Mouse (Mus musculus) testis, adult 2 months (tissue): ENCODE data around the gene Gm7029. TPM values are rescaled to one million over a fixed set of nuclear protein-coding genes. Genes with fewer than 3 reads are reported as not detected.
"Not testable (repeated sequence)": the region's sequence is repeated elsewhere in the genome, so short reads cannot be mapped to it uniquely, and the experiment has no call there.

Source experiments
- H3K27ac ChIP-seq: fragments of 200-500 bp; 2 replicates; pipeline ENCODE4 v1.5.1; 2012; ENCODE audit warnings: low read depth, low read length; ENCODE audit not compliant: control insufficient read depth, insufficient read depth
- H3K27me3 ChIP-seq: fragments of 200-500 bp; 2 replicates; pipeline ENCODE4 v1.6.1; 2012; ENCODE audit warnings: mild to moderate bottlenecking, low read length, moderate library complexity; ENCODE audit not compliant: control insufficient read depth, insufficient read depth
- H3K36me3 ChIP-seq: fragments of 200-500 bp; 2 replicates; pipeline ENCODE4 v1.6.1; 2012; ENCODE audit warnings: mild to moderate bottlenecking, low read length; ENCODE audit not compliant: control insufficient read depth, insufficient read depth
- H3K4me1 ChIP-seq: fragments of 200-500 bp; 2 replicates; pipeline ENCODE4 v1.6.1; 2012; ENCODE audit warnings: low read length; ENCODE audit not compliant: control insufficient read depth, insufficient read depth
- H3K4me3 ChIP-seq: fragments of 200-500 bp; 2 replicates; pipeline ENCODE4 v1.5.1; 2012; ENCODE audit warnings: low read depth, mild to moderate bottlenecking, low read length, moderate library complexity, mixed read lengths; ENCODE audit not compliant: control insufficient read depth
- CTCF ChIP-seq: fragments of 200-500 bp; IDR thresholded peaks from 2 replicates; pipeline ENCODE4 v1.5.1; 2012; ENCODE audit warnings: low read depth, mild to moderate bottlenecking, inconsistent platforms, low read length, moderate library complexity; ENCODE audit not compliant: control insufficient read depth, insufficient read depth, insufficient replicate concordance
- POLR2A ChIP-seq: fragments of 200-500 bp; IDR thresholded peaks from 2 replicates; pipeline ENCODE4 v1.6.1; 2012; ENCODE audit warnings: low read depth, mild to moderate bottlenecking, inconsistent platforms, low read length, moderate library complexity; ENCODE audit not compliant: control insufficient read depth
- polyA plus RNA-seq: library from polyadenylated mRNA; depleted of rRNA; stranded (reverse); fragments of >200 nt; gene quantifications from 2 replicates; pipeline ENCODE4 v1.2.3, GENCODE M21; 2012

The Gm7029 gene
- polyA plus RNA-seq, 1 experiment, result not detected

DNA sequence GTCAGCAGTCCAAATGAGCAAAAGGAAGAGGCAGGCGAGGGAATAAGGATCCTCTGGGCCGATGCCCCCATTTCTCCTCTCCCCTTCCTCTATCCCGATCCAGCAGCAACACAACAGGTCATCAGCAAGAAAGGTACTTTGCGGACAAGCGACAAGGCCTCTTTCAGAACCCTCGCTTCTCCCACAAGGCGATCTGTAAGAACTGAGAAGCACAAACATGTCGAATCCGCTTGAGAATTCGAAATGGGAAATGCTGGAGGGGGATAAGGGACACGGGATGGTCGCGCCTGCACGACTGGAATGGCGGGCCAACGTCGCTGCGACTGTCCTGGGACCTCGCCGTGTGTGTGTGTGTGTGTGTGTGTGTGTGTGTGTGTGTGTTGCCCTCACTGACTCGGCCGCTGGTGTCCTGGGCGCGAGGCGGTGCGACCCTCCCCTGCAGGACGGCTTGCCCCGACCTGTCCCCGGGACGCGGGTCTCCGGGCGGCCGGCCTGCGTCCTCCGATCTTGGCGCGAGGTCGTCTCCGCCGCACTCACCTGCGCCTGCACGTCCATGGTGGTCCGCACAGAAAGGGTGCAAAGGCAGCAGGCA is 16.4 kb downstream of the Gm7029 start:
- H3K27me3 ChIP-seq, H3K4me1 ChIP-seq, H3K36me3 ChIP-seq: not testable (repeated sequence)
- Histone ChIP-seq H3K27ac (peak overlapping the region; percentile 46), H3K4me3 (peak overlapping the region; percentile 87)

DNA sequence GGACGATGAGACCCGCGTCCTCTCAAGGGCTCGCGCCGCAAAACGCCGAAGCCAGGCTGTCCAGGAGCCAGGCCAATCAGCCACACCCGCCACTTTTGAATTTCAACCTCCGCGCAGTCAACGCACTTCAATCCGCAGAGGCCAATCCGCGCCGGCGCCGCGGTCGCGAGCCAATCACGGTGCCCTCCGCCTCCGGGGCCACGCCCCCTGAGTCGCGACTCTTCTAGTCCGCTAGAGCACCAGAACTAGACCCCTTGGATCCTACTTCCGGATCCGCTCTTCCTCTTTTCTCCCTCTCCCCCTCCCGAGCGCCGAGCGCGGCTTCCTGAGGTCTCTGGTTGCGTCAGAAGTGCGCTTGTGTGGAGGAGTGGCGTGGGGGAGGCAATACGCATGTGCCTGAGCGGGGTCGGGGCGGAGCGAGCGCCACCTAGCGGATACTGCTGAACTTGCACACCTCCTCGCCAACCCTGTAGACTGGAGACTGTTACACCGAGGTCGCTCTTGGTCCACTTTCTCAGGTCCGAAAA is 17.0 kb downstream of the Gm7029 start, which contains the start of gene Kifc1:
Gene Kifc1, minus strand, starts transcription at position 129 of the 527 bp plus-strand sequence.
- peak within 1 kb of the TSS; percentile 87 for H3K4me3 ChIP-seq
- TF ChIP-seq CTCF (peak; percentile 100), POLR2A (peak; percentile 9; the same call in 1 of the 2 replicates)
- peaks cover 3% of the 10 kb centered on the region for H3K4me1 ChIP-seq

DNA sequence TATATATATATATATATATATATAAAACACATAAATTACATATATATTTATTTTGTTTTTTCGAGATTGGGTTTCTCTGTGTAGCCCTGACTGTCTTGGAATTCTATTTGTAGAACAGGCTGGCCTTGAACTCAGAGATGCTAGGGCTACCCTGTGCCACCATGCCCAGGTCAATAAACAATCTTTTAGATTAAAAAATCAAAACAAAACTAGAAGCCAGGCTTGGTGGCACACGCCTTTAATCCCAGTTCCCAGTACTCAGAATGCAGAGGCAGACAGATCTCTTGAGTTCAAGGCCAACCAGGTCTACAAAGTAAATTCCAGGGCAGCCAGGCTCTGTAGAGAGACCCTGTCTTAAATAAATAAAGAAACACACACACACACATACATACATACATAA is 17.7 kb downstream of the Gm7029 start:
- Histone ChIP-seq H3K4me3 (no peak overlapping the region), H3K27ac (no peak overlapping the region), H3K4me1 (peaks cover 3% of the 10 kb centered on the region), H3K27me3 (no peaks in the 10 kb centered on the region), H3K36me3 (no peaks in the 10 kb centered on the region)
- TF ChIP-seq CTCF (no peak), POLR2A (no peak)

More for the DNA sequence above, 17.0 kb downstream of the Gm7029 start, which contains the start of gene Kifc1:
- H3K27ac ChIP-seq, result peak within 1 kb of the TSS; percentile 46
- H3K36me3 ChIP-seq, result no peaks in the 10 kb centered on the region
- H3K27me3 ChIP-seq, result no peaks in the 10 kb centered on the region

DNA sequence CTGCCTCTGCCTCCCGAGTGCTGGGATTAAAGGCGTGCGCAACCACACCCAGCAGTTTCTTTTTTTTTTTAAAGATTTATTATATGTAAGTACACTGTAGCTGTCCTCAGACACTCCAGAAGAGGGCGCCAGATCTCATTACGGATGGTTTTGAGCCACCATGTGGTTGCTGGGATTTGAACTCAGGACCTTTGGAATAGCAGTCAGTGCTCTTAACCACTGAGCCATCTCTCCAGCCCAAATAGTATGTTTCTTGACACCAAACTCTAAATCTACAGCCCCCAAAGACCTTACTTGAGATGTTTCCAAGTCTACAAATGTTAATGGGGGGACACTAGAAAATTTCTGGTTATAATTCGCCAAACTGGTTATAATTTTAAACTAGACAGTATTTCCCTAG is 18.3 kb downstream of the Gm7029 start:
- not testable (repeated sequence) for H3K27me3 ChIP-seq, H3K27ac ChIP-seq, H3K4me1 ChIP-seq, H3K36me3 ChIP-seq, H3K4me3 ChIP-seq

DNA sequence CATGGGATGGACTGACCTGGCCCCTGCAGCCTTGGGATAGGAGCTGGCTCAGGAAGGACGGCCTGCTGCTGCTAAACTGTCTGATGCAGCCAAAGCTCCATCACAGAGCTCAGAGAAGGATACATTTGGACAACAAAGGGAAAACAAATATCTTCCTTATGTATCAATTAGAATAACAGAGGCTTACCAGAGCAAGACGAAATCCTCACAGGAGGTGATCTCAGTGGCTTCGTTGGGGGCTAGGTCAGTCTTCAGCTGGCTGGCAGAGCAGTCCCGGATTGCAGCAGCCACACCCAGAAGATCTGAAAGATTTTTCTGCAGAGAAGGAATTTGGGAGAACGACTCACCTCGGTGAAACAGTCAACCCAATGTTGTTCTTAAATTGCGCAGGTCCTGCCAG is 18.8 kb downstream of the Gm7029 start:
- no peak for TF ChIP-seq POLR2A
- TF ChIP-seq CTCF, result no peak

DNA sequence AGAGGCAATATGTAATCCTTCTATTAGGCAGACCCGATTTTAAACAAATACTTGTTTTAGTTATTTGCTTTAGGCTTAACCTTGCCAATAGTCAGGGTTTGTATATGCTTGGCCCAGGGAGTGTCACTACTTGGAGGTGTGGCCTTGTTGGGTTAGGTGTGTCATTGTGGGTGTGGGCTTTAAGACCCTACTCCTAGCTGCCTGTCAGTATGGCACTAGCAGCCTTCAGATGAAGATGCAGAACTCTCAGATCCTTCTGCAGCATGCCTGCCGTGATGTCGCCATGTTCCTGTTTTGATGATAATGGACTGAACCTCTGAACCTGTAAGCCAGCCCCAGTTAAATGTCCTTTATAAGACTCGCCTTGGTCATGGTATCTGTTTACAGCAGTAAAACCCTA is 19.4 kb downstream of the Gm7029 start:
- not testable (repeated sequence) for H3K4me3 ChIP-seq, H3K4me1 ChIP-seq, H3K27me3 ChIP-seq, H3K36me3 ChIP-seq, H3K27ac ChIP-seq

More for the DNA sequence above, 18.8 kb downstream of the Gm7029 start:
- Histone ChIP-seq H3K27ac (no peak overlapping the region), H3K27me3 (no peaks in the 10 kb centered on the region), H3K36me3 (no peaks in the 10 kb centered on the region), H3K4me1 (peaks cover 3% of the 10 kb centered on the region), H3K4me3 (no peak overlapping the region)

DNA sequence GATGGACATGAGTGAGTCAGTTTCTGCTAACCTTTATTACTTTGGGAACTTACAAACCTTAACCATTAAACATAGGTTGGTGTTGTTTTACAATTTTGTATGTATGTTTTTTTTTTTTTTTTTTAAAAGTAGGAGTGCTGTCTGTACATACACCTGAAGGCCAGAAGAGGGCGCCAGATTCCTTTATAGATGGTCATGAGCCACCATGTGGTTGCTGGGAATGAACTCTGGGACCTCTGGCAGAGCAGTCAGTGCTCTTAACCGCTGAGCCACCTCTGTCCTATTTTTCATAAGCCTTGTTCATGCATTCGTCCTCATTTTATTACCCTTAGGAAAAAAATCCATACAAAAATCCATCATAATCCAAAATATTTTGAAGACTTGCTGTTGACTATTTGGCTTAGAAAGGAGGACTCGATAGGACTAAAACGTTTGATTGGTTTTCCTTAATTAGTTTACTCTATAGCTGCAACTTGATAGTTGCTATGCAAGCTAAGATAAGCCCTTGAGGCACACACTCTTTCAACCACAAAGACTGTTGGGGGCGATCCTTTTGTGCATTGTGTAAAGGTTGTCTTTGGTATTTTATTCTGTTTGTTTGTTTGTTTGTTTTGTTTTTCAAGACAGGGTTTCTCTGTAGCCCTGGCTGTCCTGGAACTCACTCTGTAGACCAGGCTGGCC is 23.6 kb downstream of the Gm7029 start:
- Histone ChIP-seq H3K4me1 (peaks cover 14% of the 10 kb centered on the region), H3K4me3 (no peak overlapping the region), H3K27ac (no peak overlapping the region), H3K27me3 (no peaks in the 10 kb centered on the region), H3K36me3 (no peaks in the 10 kb centered on the region)
- no peak for TF ChIP-seq POLR2A
- TF ChIP-seq CTCF, result peak; percentile 25; the same call in 1 of the 2 replicates

DNA sequence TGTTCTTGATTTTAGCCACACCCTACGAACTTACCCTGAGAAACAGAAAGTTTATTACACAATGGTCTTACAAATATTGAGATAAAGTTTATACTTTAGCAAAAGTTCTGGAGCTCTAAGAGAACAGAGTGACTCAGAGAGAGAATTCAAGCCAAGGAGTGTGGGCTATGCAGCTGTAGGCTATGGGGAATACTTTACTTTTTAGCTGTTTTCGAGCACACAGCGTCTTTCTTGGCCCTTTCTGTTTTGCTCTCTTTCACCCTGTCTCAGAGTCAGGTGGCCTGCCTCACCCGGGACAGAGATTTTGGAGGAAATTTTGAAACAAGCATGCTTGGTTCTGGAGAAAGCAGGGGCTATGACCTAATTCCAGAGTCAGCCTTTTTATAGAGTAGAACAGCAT is 24.6 kb downstream of the Gm7029 start:
- not testable (repeated sequence) for H3K27me3 ChIP-seq, H3K4me3 ChIP-seq, H3K36me3 ChIP-seq
- Histone ChIP-seq H3K27ac (0 out of 2 replicates have a peak overlapping the region, but pooled peaks have one; percentile 53), H3K4me1 (peaks cover 14% of the 10 kb centered on the region)
